Mouse (Mus musculus) lung, adult 2 months (tissue): ENCODE results near the gene Slc28a3.

Experiments used
- CTCF ChIP-seq: fragments of 200-500 bp; IDR thresholded peaks from 2 replicates; pipeline ENCODE4 v1.5.1; 2011; ENCODE audit warnings: mild to moderate bottlenecking, low read length, control low read depth; ENCODE audit not compliant: insufficient read depth
- POLR2A ChIP-seq: fragments of 200-500 bp; IDR thresholded peaks from 2 replicates; pipeline ENCODE4 v1.6.1; 2011; ENCODE audit warnings: low read depth, mild to moderate bottlenecking, control low read depth, low read length, borderline replicate concordance; ENCODE audit errors: extremely low read depth

DNA sequence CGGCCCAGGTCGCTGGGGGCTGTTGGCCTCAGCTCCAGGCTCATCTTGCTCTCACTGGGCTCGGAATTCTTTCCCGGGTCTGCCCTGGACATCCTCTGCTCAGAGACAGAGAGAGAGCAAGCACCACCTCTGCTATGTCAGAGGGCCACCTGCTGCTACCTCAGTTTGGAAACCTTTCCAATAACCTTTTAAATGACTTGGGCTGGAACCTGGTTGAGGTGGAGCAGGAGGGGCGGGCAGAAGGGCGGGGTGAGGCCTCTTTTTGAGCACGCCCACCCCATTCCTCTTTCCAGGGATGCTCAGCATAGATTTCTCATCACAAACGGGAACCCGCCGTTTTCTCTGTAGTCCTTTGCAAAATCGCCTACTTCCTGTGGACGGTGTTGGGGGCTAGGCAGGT, at the start of gene Slc28a3:
- TF ChIP-seq POLR2A (no peak), CTCF (no peak)
